In genomic region chr6:82807984-82808700, GRCm38 (mm10) we compare ENCODE assay signal across 22 mouse cellular contexts. TPM values are rescaled to one million over a fixed set of nuclear protein-coding genes. Genes with fewer than 3 reads are reported as not detected.
DNase-seq lines count a peak whose midpoint lies in the region; ATAC-seq and TF ChIP-seq lines count a peak whose summit lies in the region.
"Had no signal": no experiment of that assay in that cellular context is flagged by ENCODE, and none has a peak within 500 bp of the region (broad histone marks: within the 10 kb centered on the region; RNA-seq: fewer than 3 reads in every experiment).

No protein-coding gene starts in this region.

- H3K36me3 ChIP-seq in intestine, postnatal 0 days (ENCODE audit: control insufficient read depth, insufficient read depth) = no peaks in the 10 kb centered on the region
- H3K36me3 ChIP-seq: embryonic facial prominence, embryonic 15.5 days; forebrain, embryonic 10.5 days; heart, embryonic 13.5 days; hindbrain, embryonic 12.5 days had no signal

- no peak overlapping the region for H3K9ac ChIP-seq in intestine, postnatal 0 days (ENCODE audit: low read depth, low read length)
- H3K9ac ChIP-seq: embryonic facial prominence, embryonic 15.5 days; heart, embryonic 13.5 days; hindbrain, embryonic 12.5 days had no signal

- peak; percentile 48 for DNase-seq in adrenal gland, adult 2 months
- DNase-seq in adrenal gland, postnatal 4 days (ENCODE audit: low spot score in 2 of 2) = no peak
- DNase-seq in ovary, adult 18-20 months (ENCODE audit: low spot score) = peak; percentile 36
- no peak for DNase-seq in ovary, postnatal 10 days (ENCODE audit: low spot score)
- DNase-seq: cerebellum, adult 11 months; cerebellum, adult 8-10 months; cerebellum, postnatal 14 days; embryo, embryonic 11 days; gastrocnemius, postnatal 10 days; heart, postnatal 4 days had no signal

- 90% methylated on average over 7 of the region's 7 CpGs for WGBS in intestine, postnatal 0 days

- ATAC-seq in megakaryocyte progenitor cell, adult 5-6 weeks (replicated peaks; ENCODE audit: poor library complexity) = 0 out of 2 replicates have a peak, but pooled peaks have one; percentile 25
- ATAC-seq in CD4-positive, CD25-positive, alpha-beta regulatory T cell, adult 4 months = no peak
- ATAC-seq in intestine, postnatal 0 days = no peak
- ATAC-seq: forebrain, embryonic 14.5 days; hindbrain, embryonic 16.5 days; inflammation-experienced regulatory T-cells, adult 6 months had no signal

- no peak for TF ChIP-seq CTCF in intestine, postnatal 0 days (IDR thresholded peaks at IDR 0.05; ENCODE audit: low read depth)

- H3K4me3 ChIP-seq in intestine, postnatal 0 days (ENCODE audit: low read depth, low read length) = no peak overlapping the region
- H3K4me3 ChIP-seq: embryonic facial prominence, embryonic 15.5 days; erythroblast, embryonic 14.5 days; forebrain, embryonic 10.5 days; heart, embryonic 13.5 days; hindbrain, embryonic 12.5 days had no signal

- H3K4me2 ChIP-seq in intestine, postnatal 0 days (replicated peaks; ENCODE audit: low read depth) = no peak overlapping the region
- H3K4me2 ChIP-seq: embryonic facial prominence, embryonic 15.5 days; heart, embryonic 13.5 days; hindbrain, embryonic 12.5 days had no signal

- H3K27ac ChIP-seq in intestine, postnatal 0 days (ENCODE audit: low read depth, low read length) = no peak overlapping the region
- H3K27ac ChIP-seq: embryonic facial prominence, embryonic 15.5 days; forebrain, embryonic 10.5 days; heart, embryonic 13.5 days; hindbrain, embryonic 12.5 days had no signal

- H3K9me3 ChIP-seq in intestine, postnatal 0 days (ENCODE audit: control insufficient read depth) = no peaks in the 10 kb centered on the region
- H3K9me3 ChIP-seq: embryonic facial prominence, embryonic 15.5 days; forebrain, embryonic 10.5 days; hindbrain, embryonic 12.5 days had no signal

- H3K27me3 ChIP-seq in intestine, postnatal 0 days (replicated peaks; ENCODE audit: control insufficient read depth, insufficient read depth, low read length) = no peaks in the 10 kb centered on the region
- H3K27me3 ChIP-seq: CH12.LX; embryonic facial prominence, embryonic 15.5 days; heart, embryonic 13.5 days; hindbrain, embryonic 12.5 days had no signal

- 0 out of 2 replicates have a peak, but pooled peaks cover 3% of the 10 kb centered on the region for H3K4me1 ChIP-seq in intestine, postnatal 0 days (replicated peaks; ENCODE audit: control insufficient read depth, insufficient read depth, low read length)
- H3K4me1 ChIP-seq: embryonic facial prominence, embryonic 15.5 days; forebrain, embryonic 10.5 days; hindbrain, embryonic 12.5 days had no signal

RNA-seq across cellular contexts. Expression of gene Hk2, which starts 33.9 kb away (rescaled TPM):
- total RNA-seq in adrenal gland, adult 2 months (2021) = 100 to 1,000 TPM in 1 of 2 experiments, 10 to 100 TPM in 1; 69.1 to 110 TPM
- polyA plus RNA-seq in adrenal gland, adult 2 months (2012; rRNA removed) = 13.3 and 16.8 TPM in 2 replicates
- 10 to 100 TPM; 16.3 to 19.8 TPM for total RNA-seq in adrenal gland, postnatal 4 days (2021)
- 40.9 and 44.3 TPM in 2 replicates for total RNA-seq in megakaryocyte progenitor cell, adult 5-6 weeks (2015)
- 39.7 and 54.4 TPM in 2 replicates for total RNA-seq in megakaryocyte progenitor cell, adult 5-6 weeks (2017)
- 1 to 10 TPM; 3.0 TPM for polyA plus RNA-seq in CD4-positive, CD25-positive, alpha-beta regulatory T cell, adult 4 months (2017; shearing (Covaris generic))
- 2.5 and 2.8 TPM in 2 replicates for polyA plus RNA-seq in intestine, postnatal 0 days (2015; fragmentation: Nextera tagmentation; extraction: Ambion mirVana)

Comparison
In these comparisons a context has a peak if more than half of its experiments do, and no peak if none do; other contexts are left out.
1. DNase-seq: peak in adrenal gland, adult 2 months (single experiment) and ovary, adult 18-20 months (single experiment); none in adrenal gland, postnatal 4 days (0 of 2) and ovary, postnatal 10 days (single experiment).